Mouse (Mus musculus): ENCODE results near the gene Ankzf1.
A peak's percentile ranks its signal among the peaks of the same experiment; 100 is the strongest.

The Ankzf1 gene

DNA sequence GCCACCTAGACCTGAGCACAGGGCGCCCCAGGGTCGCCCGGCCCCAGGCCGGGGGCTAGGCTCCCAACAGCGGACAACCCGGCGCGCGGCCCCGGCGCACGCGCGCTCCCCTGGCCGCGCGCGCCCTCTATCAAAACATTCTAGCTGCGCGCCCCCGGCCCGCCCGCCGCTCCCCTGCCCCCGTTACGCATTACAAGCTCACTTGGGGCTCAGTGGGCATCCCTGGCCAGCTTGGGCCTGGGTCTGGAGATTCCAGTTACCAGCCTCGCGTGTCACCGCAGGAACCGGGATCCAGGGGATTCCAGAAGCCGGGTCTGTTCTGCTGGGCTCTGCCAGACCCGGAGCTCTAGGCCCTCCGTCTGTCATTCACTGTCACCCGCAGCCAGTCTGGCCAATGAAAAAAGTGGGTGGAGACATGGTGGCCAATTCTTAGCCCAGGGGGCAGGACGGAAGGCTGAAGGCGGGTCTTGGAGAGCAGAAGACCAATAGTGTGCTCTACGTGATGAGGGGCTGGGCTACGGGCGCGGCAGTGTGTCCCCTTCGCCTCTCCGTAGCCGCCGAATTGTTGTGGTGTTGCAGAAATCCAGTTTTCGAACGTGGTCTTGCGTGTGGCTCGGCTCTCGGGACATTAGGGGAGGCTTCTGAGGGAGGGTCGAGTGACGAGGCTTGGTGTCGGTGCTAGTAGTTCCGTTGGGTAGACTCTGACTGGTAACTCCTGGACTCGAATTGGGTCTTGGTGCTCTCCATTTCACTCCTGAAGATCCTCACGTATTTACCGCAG, at the start of gene Ankzf1, which contains the start of gene Atg9a:
Ankzf1 (plus strand) TSS at position 530 of the 781 bp plus-strand sequence.
Atg9a (minus strand) TSS at position 575 of the 781 bp plus-strand sequence.
- peak; percentile 98 for DNase-seq (ENCODE audit: low read depth, low spot score)

DNA sequence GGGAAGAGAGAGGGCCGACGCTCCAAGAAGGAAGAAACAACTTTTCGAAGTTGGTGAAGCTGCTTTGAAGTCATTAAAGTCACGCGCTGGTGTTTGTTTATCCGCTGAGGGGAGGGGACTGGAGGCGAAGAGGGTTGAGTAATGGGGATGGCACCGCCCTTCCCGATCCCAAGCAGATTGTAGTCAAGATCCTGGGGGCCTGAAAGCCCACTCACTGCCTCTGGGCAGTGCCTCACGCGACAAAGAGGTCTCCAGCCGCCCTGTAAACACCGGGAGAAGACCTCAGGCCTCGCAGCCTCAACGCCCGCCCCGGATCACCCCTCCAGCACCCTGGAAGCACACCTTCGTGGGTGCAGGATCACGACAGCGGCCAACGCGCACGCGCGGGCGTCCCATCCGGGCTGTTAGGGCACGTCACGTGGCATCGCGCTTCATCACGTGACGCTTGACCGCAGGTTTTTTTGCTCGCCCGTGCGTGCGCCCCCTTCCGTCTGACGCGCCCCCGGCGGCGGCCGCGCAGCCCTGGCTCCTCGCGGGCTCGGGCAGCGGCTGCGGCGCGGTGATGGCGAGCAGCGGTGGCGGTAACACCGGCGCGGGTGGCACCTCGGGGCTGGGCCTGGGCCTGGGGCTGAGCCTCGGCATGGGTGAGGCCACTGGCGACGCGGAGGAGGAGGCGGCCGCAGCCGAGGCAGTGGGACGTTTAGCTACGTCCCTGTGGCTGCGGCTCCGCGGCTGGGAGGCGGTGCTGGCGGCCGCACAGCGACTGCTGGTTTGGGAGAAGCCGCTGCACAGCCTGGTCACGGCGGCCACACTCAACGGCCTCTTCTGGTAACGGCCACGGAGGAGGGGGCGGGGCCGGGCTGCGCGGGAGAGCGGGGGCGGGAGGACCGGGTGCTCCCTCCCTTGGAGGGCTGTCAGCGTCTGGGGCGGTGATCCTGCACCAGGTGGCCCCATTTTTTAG, 49.4 kb upstream of the Ankzf1 start, which contains the start of the genes Cnppd1 and Retreg2:
Cnppd1 (minus strand) TSS at position 411 of the 961 bp plus-strand sequence.
Retreg2 (plus strand) TSS at position 478 of the 961 bp plus-strand sequence.
- DNase-seq (ENCODE audit: low read depth, low spot score), result peak; percentile 97

DNA sequence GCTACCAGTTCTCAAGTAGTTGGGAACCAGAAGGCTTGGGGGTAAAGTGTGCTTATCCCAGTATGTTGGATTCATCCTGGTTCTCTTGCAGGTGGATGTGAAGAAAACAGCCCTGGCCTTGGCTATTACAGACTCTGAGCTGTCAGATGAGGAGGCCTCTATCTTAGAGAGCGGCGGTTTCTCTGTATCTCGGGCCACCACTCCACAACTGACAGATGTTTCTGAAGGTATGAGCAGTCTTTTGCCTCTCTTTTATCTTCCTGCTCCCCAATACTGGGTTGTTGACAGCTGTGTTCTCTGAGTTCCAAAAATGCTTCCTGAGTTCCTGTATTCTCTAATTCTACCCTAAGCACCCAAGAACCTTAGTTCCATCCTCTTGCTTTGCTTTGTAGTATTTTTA, 46.4 kb upstream of the Ankzf1 start:
- no peak for DNase-seq (ENCODE audit: low read depth, low spot score)

DNA sequence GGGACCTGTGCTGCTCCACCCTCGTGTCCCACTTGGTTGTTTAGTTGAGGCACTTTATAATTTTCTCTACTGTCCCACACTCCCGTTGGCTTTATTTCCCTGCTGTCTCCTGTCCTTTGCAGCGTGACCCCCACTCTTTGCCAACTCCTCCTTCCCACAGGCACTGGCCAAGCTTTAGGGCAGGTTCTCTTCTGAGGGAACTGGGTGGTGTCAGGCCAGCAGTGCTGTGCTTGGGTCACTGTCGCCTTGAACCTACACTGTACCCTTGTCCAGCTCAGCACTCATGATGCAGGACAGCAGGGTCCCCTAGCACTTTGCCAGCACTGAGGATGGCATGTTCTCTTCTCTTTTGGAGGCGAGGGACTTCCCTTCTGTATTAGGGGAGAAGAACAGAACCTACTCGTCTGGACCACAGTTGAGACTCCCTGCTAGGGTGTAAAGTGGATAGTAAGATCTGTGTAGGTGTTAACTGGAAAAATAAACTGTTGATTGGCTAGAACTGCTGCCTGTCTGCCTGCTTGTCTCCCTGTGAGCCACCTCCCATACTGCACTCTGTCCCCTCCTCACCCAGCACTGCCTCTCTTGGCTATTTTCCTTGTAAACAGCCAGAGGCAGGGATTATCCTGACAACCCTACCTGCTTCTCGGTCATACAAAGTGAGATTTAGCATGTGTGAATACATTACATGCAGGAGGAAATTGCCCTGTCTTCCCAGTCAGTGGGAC, 44.4 kb upstream of the Ankzf1 start:
- DNase-seq (ENCODE audit: low read depth, low spot score), result no peak

DNA sequence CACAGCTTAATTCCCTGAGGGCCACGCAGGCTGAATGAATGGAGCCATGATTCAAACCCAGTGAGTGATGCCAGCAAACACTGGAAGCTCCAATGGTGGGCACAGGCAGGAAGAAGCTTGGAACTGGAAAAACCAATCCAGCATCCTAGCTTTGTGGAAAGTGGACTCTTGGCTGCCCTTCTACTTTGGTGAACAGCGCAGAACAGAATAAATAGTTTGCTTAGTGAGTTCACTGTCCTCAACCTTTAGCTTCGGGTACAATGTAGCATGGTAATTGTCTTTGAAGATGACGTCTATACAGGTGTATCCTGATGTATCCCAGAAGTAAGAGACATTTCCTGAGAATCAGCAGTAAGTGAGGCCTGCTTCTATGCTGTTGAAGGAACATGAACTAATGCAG, 43.2 kb upstream of the Ankzf1 start:
- no peak for DNase-seq (ENCODE audit: low read depth, low spot score)

DNA sequence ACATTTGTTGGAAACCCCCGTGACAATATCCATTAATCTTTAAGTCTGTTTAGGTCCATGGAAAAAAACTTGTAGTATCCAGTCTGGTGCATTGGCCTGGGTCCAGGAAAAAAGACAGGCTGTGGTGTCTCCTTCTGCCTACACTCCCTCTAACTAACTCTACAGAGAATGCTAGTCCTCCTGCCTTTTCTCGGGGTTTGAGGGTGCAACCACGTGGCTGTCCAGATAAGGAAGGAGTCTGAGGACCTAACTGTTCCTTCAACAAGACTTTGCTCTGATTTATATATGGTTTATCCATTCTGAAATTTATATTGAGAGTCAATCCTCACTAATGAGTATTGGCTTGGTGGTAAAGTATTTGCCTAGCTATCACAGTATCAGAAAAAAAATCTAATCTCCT, 36.1 kb upstream of the Ankzf1 start:
- DNase-seq (ENCODE audit: low read depth, low spot score), result no peak

DNA sequence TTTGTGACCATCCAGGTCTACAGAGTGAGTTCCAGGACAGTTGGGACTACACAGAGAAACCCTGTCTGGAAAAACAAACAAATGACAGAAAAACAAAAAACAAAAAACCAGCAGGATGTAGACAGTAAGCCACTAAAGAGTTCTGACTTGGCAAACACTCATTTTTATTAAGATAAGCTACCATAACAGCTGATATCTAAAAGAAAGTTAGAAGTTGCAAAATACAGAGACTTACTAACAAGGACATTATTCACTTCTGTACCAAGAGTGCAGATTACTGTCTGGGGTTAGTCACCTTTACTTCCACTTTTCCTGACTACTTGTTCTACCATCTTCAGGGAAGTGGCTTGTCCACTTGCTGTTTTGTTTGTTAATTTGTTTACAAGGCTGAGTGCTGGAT, 33.0 kb upstream of the Ankzf1 start:
- DNase-seq (ENCODE audit: low read depth, low spot score), result no peak

DNA sequence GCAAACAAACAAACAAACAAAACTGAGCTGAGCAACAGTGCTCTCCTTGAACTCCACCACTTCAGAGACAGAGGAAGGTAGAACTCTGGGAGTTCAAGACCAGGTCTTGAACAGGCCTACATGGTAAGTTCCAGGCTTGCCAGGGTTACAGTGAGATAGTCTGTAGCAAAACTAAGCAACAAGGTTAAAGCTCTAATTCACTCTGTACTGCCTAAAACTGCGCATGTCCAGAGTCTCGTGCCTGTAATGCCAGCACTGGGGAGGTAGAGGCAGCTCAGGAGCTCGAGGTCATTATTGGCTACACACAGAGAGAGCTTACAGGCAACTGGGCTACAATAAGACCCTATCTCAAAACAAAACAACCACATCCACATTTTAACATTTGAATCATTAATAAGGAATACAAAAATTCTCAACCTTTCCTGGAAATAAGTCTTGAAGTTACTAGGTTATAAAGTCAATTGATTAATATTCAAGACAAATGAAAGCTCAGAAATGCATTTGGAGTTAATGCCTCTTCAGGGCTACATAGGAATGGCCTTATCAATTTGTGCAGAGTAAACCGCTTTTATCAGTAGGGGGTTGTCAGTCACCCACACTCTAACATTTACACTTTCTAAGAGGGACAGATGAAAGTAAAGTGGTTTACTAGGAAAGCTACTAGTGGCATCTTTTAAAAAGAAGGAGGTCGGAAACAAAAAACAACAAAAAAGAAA, 32.3 kb upstream of the Ankzf1 start:
- DNase-seq (ENCODE audit: low read depth, low spot score), result no peak

DNA sequence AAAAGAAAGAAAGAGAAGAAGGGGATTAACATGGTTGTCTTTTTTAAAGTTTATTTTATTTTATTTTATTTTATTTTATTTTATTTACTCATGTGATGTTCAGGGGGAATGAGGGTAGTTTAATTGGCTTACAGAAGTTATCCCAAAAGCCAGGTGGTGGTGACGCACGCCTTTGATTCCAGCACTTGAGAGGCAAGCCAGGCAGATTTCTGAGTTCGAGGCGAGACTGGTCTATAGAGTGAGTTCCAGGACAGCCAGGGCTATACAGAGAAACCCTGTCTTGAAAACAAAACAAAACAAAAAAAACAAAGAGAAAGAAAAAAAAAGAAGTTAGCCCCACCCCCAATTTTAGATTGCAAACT, 31.7 kb upstream of the Ankzf1 start:
- DNase-seq (ENCODE audit: low read depth, low spot score), result no peak

DNA sequence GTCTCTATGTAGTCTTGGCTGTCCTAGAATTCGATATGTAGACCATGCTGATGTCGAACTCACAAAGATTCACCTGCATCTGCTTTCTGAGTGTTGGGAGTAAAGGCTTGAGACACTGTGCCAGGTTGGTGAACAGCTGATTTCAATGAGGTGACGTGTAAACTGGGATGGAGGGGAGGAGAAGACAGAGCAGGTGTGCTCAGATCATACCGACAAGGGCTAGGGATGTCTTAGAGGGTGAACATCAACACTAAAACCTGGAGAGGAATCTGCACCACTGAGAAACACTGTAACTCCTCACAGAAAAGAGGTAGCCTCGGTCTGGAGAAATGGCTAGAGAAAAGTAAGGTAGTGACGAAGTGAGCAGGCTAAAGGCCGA, 23.9 kb upstream of the Ankzf1 start:
- DNase-seq (ENCODE audit: low read depth, low spot score), result no peak

DNA sequence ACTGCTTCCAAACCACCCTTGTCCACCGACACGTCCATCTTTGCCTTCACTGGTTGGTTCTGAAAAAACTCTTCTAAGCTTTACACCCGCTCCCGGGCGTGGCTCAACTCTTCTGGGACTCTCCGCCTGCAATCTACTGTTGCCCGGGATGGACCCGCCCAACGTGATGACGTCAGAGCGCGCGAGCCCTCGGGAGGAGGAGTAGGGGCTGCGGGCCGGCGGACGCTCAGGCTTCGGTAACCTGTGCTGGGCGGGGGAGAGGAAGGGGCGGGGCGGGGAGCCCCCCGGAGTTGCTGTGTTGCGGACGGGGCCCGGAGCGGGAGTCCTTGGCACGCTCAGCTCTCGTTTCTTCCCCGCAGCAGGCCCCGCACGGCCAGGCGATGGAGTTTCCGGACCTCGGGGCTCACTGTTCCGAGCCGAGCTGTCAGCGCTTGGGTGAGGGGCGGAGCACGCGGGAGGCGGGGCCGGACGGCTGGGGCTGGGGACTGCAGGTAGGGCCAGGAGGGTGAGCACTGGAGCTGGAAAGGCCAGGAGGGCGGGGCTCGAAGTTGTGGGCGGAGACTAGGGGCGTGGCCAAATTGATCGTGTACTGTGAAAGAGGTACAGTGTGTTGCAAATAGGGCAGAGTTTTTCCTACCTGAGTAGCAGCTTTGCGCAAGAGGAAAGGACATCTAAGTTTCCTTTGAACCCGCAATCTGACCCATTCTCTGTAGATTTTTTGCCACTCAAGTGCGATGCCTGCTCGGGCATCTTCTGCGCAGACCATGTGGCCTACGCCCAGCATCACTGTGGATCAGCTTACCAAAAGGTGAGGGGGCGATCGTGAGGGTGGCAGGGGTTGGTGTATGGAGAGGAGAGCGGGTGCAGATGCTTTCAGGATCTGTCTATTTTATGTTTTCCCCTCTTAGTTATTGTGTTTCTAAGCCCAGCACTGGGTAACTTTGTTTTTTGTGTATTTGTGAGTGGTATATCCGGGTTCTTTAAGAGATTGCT, 23.2 kb upstream of the Ankzf1 start, which contains the start of gene Zfand2b:
Zfand2b (plus strand) TSS at position 175 of the 993 bp plus-strand sequence.
- peak; percentile 97 for DNase-seq (ENCODE audit: low read depth, low spot score)

DNA sequence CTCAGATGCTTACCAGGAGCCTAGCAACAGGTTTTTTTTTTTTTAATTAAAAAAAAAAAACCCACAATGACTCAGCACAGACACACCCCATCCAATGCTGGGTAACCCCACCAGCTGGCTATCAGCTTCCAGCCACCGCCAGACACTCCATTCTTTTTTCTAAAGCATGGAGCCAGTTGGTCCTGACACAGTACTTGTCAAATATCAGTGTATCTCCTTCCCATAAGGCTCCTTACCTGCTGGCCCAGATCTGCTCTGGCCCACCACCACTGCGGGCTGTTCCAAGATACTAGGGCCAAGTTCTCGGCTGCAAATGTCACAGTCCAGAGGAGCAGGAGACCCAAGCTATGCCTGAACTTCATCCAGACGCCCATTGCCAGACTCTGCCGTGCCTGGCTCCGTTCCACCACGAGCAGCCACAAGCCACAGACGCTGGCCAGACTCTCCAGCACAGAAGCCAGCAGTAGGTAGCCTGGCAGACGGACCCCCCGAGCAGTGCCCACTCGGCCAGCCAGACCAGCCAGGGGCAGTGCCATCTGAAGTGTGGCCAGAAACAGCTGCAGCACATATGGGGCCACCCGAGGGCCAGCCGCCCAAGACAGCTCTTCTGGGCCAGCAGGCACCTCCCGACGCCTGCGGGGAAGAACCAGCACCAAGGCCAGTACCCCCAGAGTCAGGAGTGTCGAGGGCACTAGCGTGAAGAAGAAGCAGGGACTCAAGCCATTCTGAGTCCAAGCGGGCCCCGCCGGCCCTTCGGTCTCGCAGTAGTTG, 12.4 kb upstream of the Ankzf1 start:
- DNase-seq (ENCODE audit: low read depth, low spot score), result peak; percentile 33

DNA sequence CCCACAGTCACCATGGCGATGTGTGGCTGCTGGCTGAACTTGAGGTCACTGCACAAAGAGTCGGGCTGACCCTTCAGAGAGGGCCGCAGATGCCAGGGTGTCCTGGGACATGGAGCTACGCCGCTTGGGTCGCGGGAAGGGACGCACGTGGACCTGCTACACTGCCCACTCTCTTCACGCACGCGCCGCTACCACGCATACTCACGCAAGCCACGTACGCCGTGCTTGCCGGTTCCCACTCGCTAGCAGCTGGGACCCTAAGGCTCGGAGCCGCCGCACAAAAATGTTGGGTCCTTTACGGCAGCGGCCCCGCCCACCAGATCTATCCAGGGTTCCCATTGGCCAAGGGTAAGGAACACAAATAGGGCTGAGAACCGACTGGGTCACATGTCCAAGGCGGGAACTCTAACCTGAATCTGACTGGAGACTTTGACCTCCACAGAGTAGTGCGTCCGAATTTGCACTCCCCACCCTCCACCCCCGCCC, 11.8 kb upstream of the Ankzf1 start, which contains the start of gene Abcb6:
Abcb6 (minus strand) TSS at position 288 of the 486 bp plus-strand sequence.
- peak; percentile 83 for DNase-seq (ENCODE audit: low read depth, low spot score)

DNA sequence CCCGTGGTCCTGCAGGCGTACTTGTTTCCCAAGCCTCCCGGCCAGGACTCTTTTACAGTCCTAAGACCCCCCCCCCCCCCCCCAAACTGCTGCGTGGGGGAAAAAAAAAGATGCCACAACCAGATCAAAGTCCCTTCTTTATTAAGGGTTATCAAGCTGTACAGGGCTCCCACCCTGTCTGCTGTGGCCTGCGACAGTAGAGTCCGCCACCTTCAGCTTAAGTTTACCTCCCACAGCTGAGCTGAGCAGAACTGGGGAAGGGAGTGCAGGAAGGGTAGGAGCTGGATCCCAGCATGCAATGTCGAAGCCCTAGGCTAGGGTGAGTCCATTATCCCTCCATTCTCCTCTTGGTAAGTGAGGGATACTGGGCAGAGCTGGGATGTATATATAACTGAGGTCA, 11.2 kb upstream of the Ankzf1 start:
- no peak for DNase-seq (ENCODE audit: low read depth, low spot score)

DNA sequence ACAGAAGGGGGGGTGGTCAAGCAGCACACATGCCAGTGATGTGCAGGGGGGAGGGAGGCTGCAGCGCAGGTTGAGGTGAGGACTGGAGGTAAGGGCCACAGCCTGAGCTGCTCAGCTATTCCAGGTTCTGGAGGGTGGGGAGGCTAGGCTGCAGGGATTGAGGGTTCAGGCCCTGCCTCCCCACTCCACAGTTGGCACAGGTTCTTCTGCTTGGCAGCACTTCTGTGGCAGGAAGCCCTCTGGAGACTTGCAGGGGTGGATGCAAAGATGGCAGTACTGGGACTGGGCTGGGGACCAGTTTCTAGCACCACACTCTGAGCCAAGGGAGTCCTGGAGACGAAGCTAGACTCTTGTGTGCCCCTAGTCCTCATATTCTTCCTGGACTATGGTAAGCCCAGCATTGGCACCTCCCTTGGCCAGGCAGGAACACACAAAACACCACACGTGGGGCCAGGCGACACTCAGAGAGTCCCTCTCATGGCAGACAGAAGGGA, 10.5 kb upstream of the Ankzf1 start:
- DNase-seq (ENCODE audit: low read depth, low spot score), result no peak

DNA sequence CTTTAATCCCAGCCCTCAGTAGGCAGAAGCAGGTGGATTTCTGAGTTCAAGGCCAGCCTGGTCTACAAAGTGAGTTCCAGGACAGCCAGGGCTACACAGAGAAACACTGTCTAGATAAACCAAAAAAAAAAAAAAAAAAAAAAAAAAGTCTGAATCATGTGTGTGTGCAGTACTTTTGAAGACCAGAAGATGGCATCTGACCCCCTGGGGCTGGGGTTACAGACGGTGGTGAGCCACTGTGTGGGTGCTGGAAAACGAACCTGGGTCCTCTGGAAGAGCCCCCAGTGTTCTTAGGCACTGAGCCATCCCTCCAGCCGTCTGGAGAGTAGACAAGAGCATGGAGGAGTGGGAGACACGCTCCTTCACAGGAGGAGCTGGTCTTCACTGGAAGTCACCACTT, 9.8 kb upstream of the Ankzf1 start:
- no peak for DNase-seq (ENCODE audit: low read depth, low spot score)

DNA sequence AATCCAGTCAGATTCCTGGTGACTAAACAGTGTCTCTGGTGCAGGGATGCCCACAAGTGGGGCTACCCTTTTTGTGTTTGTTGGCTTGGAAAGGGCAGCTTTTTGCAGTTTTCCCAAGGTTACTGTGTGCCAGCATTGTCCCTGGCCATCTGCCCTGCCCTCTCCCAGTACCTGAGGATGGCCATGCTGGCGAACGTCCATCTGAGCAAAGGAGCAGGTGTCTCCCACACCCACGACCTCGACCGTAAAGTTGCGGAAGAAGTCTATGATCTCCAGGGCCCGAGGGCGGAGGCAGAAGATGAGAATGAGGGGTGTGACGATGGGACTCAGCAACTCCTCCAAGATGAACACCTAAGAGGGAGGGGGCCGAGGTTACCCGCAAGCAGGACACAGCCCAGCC, 6.5 kb upstream of the Ankzf1 start:
- no peak for DNase-seq (ENCODE audit: low read depth, low spot score)

DNA sequence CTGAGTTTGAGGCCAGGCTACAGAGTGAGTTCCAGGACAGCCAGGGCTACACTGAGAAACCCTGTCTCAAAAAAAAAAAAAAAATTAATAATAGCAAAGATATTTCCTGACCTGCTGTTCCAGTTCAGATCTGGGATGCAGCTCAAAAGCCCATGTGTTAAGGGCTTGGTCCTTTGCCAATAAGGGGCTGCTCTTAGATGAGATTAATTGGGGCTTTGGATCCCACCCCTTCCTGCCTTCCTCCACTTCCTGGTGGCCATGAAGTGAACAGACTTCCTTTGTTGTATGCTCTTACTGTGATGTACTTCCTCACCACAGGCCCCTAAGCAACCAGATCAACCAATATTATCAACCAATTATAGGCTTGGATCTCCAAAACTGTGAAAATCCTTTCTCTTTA, 4.8 kb upstream of the Ankzf1 start:
- no peak for DNase-seq (ENCODE audit: low read depth, low spot score)

Measured in CD4-positive helper T cell, adult 2 months (primary cell).